ENCODE assay signal across 13 mouse cellular contexts in the genomic region with DNA sequence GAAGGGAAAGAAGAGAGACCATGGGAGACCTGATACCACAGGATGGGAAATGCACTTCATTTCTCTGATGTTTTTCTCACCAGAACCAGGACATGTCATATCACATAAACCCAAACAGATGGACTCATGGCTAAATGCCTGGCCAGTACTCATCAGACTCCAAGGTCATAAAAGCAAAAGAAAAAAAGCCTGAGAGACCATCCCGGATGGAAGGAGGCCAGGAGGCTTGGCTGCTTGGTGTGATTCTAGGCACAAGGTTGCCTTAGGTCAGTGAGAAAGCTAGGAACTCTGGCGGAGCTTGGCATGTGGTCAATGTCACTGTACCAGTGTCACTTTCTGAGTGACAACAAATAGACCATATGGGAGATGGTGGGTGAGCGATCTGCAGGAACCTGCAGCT. TPM values are rescaled to one million over a fixed set of nuclear protein-coding genes. Genes with fewer than 3 reads are reported as not detected.
DNase-seq lines count a peak whose midpoint lies in the region; ATAC-seq lines count a peak whose summit lies in the region.
"Had no signal": no experiment of that assay in that cellular context is flagged by ENCODE, and none has a peak within 500 bp of the region (broad histone marks: within the 10 kb centered on the region; RNA-seq: fewer than 3 reads in every experiment).

No protein-coding gene starts in this region.

- ATAC-seq in heart, embryonic 12.5 days (ENCODE audit: insufficient number of reproducible peaks, low FRiP score), result no peak

- H3K4me2 ChIP-seq in heart, embryonic 12.5 days, result no peak overlapping the region
- H3K4me2 ChIP-seq: lung, embryonic 15.5 days had no signal

- no peaks in the 10 kb centered on the region for H3K36me3 ChIP-seq in heart, embryonic 12.5 days
- H3K36me3 ChIP-seq in midbrain, embryonic 10.5 days, result no peaks in the 10 kb centered on the region
- H3K36me3 ChIP-seq: lung, embryonic 15.5 days had no signal

- H3K27ac ChIP-seq in heart, embryonic 12.5 days (ENCODE audit: poor library complexity, severe bottlenecking), result no peak overlapping the region
- H3K27ac ChIP-seq in midbrain, embryonic 10.5 days (replicated peaks), result no peak overlapping the region
- H3K27ac ChIP-seq: lung, embryonic 15.5 days had no signal

- H3K9me3 ChIP-seq in heart, embryonic 12.5 days (replicated peaks), result no peaks in the 10 kb centered on the region
- no peaks in the 10 kb centered on the region for H3K9me3 ChIP-seq in midbrain, embryonic 10.5 days (replicated peaks)
- H3K9me3 ChIP-seq: lung, embryonic 15.5 days had no signal

- no peak overlapping the region for H3K9ac ChIP-seq in heart, embryonic 12.5 days
- H3K9ac ChIP-seq: lung, embryonic 15.5 days had no signal

- no peaks in the 10 kb centered on the region for H3K27me3 ChIP-seq in heart, embryonic 12.5 days (replicated peaks)
- no peaks in the 10 kb centered on the region for H3K27me3 ChIP-seq in midbrain, embryonic 10.5 days (ENCODE audit: low read depth, poor library complexity, severe bottlenecking)
- H3K27me3 ChIP-seq: lung, embryonic 15.5 days had no signal

- intact Hi-C loops in heart, postnatal 25 days (cut with DNase I), result no loop called here

- H3K4me3 ChIP-seq in heart, embryonic 12.5 days, result no peak overlapping the region
- H3K4me3 ChIP-seq in midbrain, embryonic 10.5 days, result no peak overlapping the region
- H3K4me3 ChIP-seq: lung, embryonic 15.5 days had no signal

- WGBS in heart, embryonic 12.5 days, result 50% methylated on average over 3 of the region's 3 CpGs
- WGBS in midbrain, embryonic 10.5 days, result 89% methylated on average over 3 of the region's 3 CpGs

- peak; percentile 93 for DNase-seq in heart, adult 11 months
- DNase-seq in urinary bladder, postnatal 14 days (ENCODE audit: low spot score), result peak; percentile 15
- no peak for DNase-seq in urinary bladder, postnatal 10 days (ENCODE audit: low spot score)
- peak; percentile 5 for DNase-seq in heart, postnatal 25 days (ENCODE audit: low spot score)
- no peak for DNase-seq in thymus, postnatal 14 days
- no peak for DNase-seq in midbrain, embryonic 10.5 days (ENCODE audit: low spot score)
- DNase-seq in embryo, embryonic 9.5 days (ENCODE audit: extremely low spot score), result no peak

- H3K4me1 ChIP-seq in heart, embryonic 12.5 days (replicated peaks), result peaks cover 7% of the 10 kb centered on the region; the same call in 1 of the 2 replicates
- H3K4me1 ChIP-seq in midbrain, embryonic 10.5 days, result no peaks in the 10 kb centered on the region
- H3K4me1 ChIP-seq: lung, embryonic 15.5 days had no signal

RNA-seq across cellular contexts. Expression of gene Bbs2, which starts 9.1 kb away (rescaled TPM):
- polyA plus RNA-seq in heart, embryonic 12.5 days (2016; fragmentation: Nextera tagmentation; extraction: Ambion mirVana), result 6.8 and 9.9 TPM in 2 replicates
- 1 to 10 TPM; 4.2 to 7.4 TPM for total RNA-seq in heart, postnatal 25 days (2021)
- polyA plus RNA-seq in midbrain, embryonic 10.5 days (2016; fragmentation: Nextera tagmentation; extraction: Ambion mirVana), result 16.0 and 19.2 TPM in 2 replicates

RNA-seq across cellular contexts. Expression of gene Mt4, which starts 29.1 kb away (rescaled TPM):
- not detected in 2 replicates for polyA plus RNA-seq in heart, embryonic 12.5 days (2016; fragmentation: Nextera tagmentation; extraction: Ambion mirVana)
- total RNA-seq in heart, postnatal 25 days (2021), result not detected
- not detected in 2 replicates for polyA plus RNA-seq in midbrain, embryonic 10.5 days (2016; fragmentation: Nextera tagmentation; extraction: Ambion mirVana)
- total RNA-seq: hematopoietic stem cell, adult 5-6 weeks; layer of hippocampus, postnatal 10 days had no signal
- polyA plus RNA-seq: forebrain, embryonic 11.5 days; lung, embryonic 15.5 days; neural tube, embryonic 14.5 days had no signal

RNA-seq across cellular contexts. Expression of gene Mt3, which starts 44.5 kb away (rescaled TPM):
- 24.7 and 25.0 TPM in 2 replicates for polyA plus RNA-seq in heart, embryonic 12.5 days (2016; fragmentation: Nextera tagmentation; extraction: Ambion mirVana)
- total RNA-seq in heart, postnatal 25 days (2021), result 1 to 10 TPM; 3.2 to 5.6 TPM
- polyA plus RNA-seq in midbrain, embryonic 10.5 days (2016; fragmentation: Nextera tagmentation; extraction: Ambion mirVana), result 6.8 and 7.5 TPM in 2 replicates
- total RNA-seq: hematopoietic stem cell, adult 5-6 weeks had no signal

Comparison
In these comparisons a context has a peak if more than half of its experiments do, and no peak if none do; other contexts are left out.
1. DNase-seq: peak in heart, adult 11 months (single experiment), urinary bladder, postnatal 14 days (single experiment) and heart, postnatal 25 days (single experiment); none in urinary bladder, postnatal 10 days (single experiment), thymus, postnatal 14 days (single experiment), midbrain, embryonic 10.5 days (single experiment) and embryo, embryonic 9.5 days (single experiment).